Mouse (Mus musculus) heart, postnatal 0 days (tissue): ENCODE measurements around the gene Rcan1.

Source experiments
- CTCF ChIP-seq: IDR thresholded peaks from 2 replicates; pipeline ENCODE4 v1.5.1; 2016; ENCODE audit warnings: antibody characterized with exemption, control low read depth, low read depth
- EP300 ChIP-seq: IDR thresholded peaks from 2 replicates; pipeline ENCODE4 v1.6.1; 2016; ENCODE audit warnings: antibody characterized with exemption, low read depth

DNA sequence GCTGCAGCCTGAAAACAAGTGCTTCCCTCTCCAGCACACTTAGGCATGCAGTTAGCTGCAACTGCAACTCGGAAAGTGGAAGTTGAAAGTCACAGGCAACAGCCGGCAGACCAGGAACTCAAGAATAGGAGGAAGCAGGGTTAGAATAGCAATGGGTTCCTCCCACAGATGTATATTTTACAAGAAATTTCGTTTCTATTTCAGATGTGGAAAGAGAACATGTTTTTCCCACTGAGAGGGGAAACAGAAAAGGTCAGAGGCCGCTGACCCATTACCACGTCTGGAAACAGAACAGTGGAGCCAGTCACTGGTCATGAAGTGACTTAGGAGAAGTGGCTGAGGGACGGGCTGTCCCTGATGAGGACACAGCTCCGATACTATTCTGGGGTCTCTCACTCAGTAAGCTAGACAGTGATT lies 55.0 kb downstream of the Rcan1 start:
- TF ChIP-seq CTCF: no peak
- no peak for TF ChIP-seq EP300
